Mouse (Mus musculus) kidney, adult 9 months (tissue): ENCODE results near the gene Cnksr1.
A peak's percentile ranks its signal among the peaks of the same experiment; 100 is the strongest.
"Not testable (repeated sequence)": the region's sequence is repeated elsewhere in the genome, so short reads cannot be mapped to it uniquely, and the experiment has no call there.

Source experiments
- DNase-seq: peaks from one replicate; pipeline ENCODE4 v3.0.0; 2022

Cnksr1 gene

GRCm38 (mm10) chr4:134238279-134238651, at the start of gene Cnksr1:
Gene Cnksr1, minus strand, starts transcription at chr4:134238399.
- DNase-seq, result peak; percentile 96

- DNase-seq, result peak; percentile 79
Observed at GRCm38 (mm10) chr4:134287575-134288025, 49.4 kb upstream of the Cnksr1 start, which contains the start of gene Pdik1l. Gene Pdik1l, minus strand, starts transcription at chr4:134287895.

GRCm38 (mm10) chr4:134287168-134287564, 49.0 kb upstream of the Cnksr1 start:
- DNase-seq, result peak; percentile 96

GRCm38 (mm10) chr4:134286226-134287167, 48.3 kb upstream of the Cnksr1 start:
- DNase-seq, result no peak

GRCm38 (mm10) chr4:134284942-134285341, 46.7 kb upstream of the Cnksr1 start:
- DNase-seq, result no peak

- DNase-seq, result no peak
Observed at GRCm38 (mm10) chr4:134273417-134274345, 35.5 kb upstream of the Cnksr1 start.

GRCm38 (mm10) chr4:134272731-134273416, 34.7 kb upstream of the Cnksr1 start:
- DNase-seq, result no peak

GRCm38 (mm10) chr4:134271979-134272378, 33.8 kb upstream of the Cnksr1 start:
- DNase-seq, result no peak

GRCm38 (mm10) chr4:134269622-134270021, 31.4 kb upstream of the Cnksr1 start:
- not testable (repeated sequence) for DNase-seq

- no peak for DNase-seq
Observed at GRCm38 (mm10) chr4:134268102-134268655, 30.0 kb upstream of the Cnksr1 start.

- DNase-seq, result no peak
Observed at GRCm38 (mm10) chr4:134265860-134266585, 27.8 kb upstream of the Cnksr1 start.

GRCm38 (mm10) chr4:134263191-134263590, 25.0 kb upstream of the Cnksr1 start:
- peak; percentile 81 for DNase-seq

GRCm38 (mm10) chr4:134258354-134258753, 20.2 kb upstream of the Cnksr1 start:
- DNase-seq, result no peak

- no peak for DNase-seq
Observed at GRCm38 (mm10) chr4:134257198-134258009, 19.2 kb upstream of the Cnksr1 start.

GRCm38 (mm10) chr4:134256407-134257197, 18.4 kb upstream of the Cnksr1 start:
- DNase-seq, result peak; percentile 50

GRCm38 (mm10) chr4:134255854-134256253, 17.7 kb upstream of the Cnksr1 start:
- DNase-seq, result no peak

- DNase-seq, result no peak
Observed at GRCm38 (mm10) chr4:134254835-134255234, 16.6 kb upstream of the Cnksr1 start.

GRCm38 (mm10) chr4:134253722-134254324, 15.6 kb upstream of the Cnksr1 start, which contains the start of gene Grrp1:
Gene Grrp1, minus strand, starts transcription at chr4:134254106.
- no peak for DNase-seq
